Mouse (Mus musculus) midbrain, embryonic 11.5 days (tissue): ENCODE results near the gene Snap25. TPM values are rescaled to one million over a fixed set of nuclear protein-coding genes. Genes with fewer than 3 reads are reported as not detected.

Experiments
- ATAC-seq: fragments of 200-750 bp; cut with Nextera tagmentation; 2 replicates; pipeline ENCODE4 v1.8.0; 2017; ENCODE audit warnings: moderate TSS enrichment, moderate library complexity; ENCODE audit not compliant: low FRiP score
- DNase-seq: peaks from one replicate; pipeline ENCODE4 v3.0.0; 2015; ENCODE audit warnings: low spot score; ENCODE audit errors: missing footprints
- H3K27ac ChIP-seq: fragments of 300-500 bp; sonication (generic); 2 replicates; pipeline ENCODE4 v1.5.1; 2014; ENCODE audit warnings: low read depth, low read length
- H3K27me3 ChIP-seq: fragments of 300-500 bp; sonication (generic); 2 replicates; pipeline ENCODE4 v1.6.1; 2014; ENCODE audit warnings: mild to moderate bottlenecking, low read length, moderate library complexity, mixed read lengths; ENCODE audit not compliant: control insufficient read depth, insufficient read depth
- H3K36me3 ChIP-seq: fragments of 300-500 bp; sonication (generic); 2 replicates; pipeline ENCODE4 v1.6.1; 2014; ENCODE audit warnings: mild to moderate bottlenecking, low read length, moderate library complexity, mixed read lengths; ENCODE audit not compliant: control insufficient read depth, insufficient read depth
- H3K4me1 ChIP-seq: fragments of 300-500 bp; sonication (generic); 2 replicates; pipeline ENCODE4 v1.6.1; 2014; ENCODE audit warnings: low read length; ENCODE audit not compliant: control insufficient read depth, insufficient read depth
- H3K4me2 ChIP-seq: fragments of 300-500 bp; sonication (generic); 2 replicates; pipeline ENCODE4 v1.6.1; 2014; ENCODE audit warnings: mild to moderate bottlenecking, moderate library complexity
- H3K4me3 ChIP-seq: fragments of 300-500 bp; sonication (generic); 2 replicates; pipeline ENCODE4 v1.5.1; 2014; ENCODE audit warnings: low read depth, low read length
- H3K9ac ChIP-seq: fragments of 300-500 bp; sonication (generic); 2 replicates; pipeline ENCODE4 v1.6.1; 2014; ENCODE audit warnings: low read length
- H3K9me3 ChIP-seq: fragments of 300-500 bp; sonication (generic); 2 replicates; pipeline ENCODE4 v1.6.1; 2016; ENCODE audit warnings: low read length; ENCODE audit not compliant: control insufficient read depth
- WGBS: fragments of 180-500 bp; shearing (Covaris S2); extraction: QIAGEN DNeasy Blood & Tissue Kit; methylation state at CpG from one replicate; pipeline ENCODE4 v1.1.7; 2014; 5-methylcytosine and 5-hydroxymethylcytosine counted together
- polyA plus RNA-seq: library from polyadenylated mRNA; unstranded; fragments of >200 nt; fragmentation: Nextera tagmentation; extraction: Ambion mirVana; gene quantifications from 2 replicates; pipeline ENCODE4 v1.2.1, GENCODE M21; 2014

Snap25 gene
- polyA plus RNA-seq, 1 experiment from 2014 or later: 28.3 TPM

GRCm38 (mm10) chr2:136678321-136679161 lies 34.7 kb upstream of the Snap25 start:
- Histone ChIP-seq H3K4me1 (peaks cover 6% of the 10 kb centered on the region; the same call in 1 of the 2 replicates), H3K9me3 (no peaks in the 10 kb centered on the region), H3K36me3 (no peaks in the 10 kb centered on the region), H3K9ac (peak overlapping the region; percentile 69), H3K4me3 (peak overlapping the region; percentile 35), H3K27ac (peak overlapping the region; percentile 64), H3K4me2 (peak overlapping the region; percentile 89), H3K27me3 (peaks cover 2% of the 10 kb centered on the region; the same call in 1 of the 2 replicates)
- 3% methylated on average over 42 of the region's 44 CpGs for WGBS
- peak; percentile 82 for ATAC-seq
- peak; percentile 95 for DNase-seq

- Histone ChIP-seq H3K9me3 (no peaks in the 10 kb centered on the region), H3K4me3 (peak overlapping the region; percentile 35), H3K36me3 (no peaks in the 10 kb centered on the region), H3K27me3 (peaks cover 2% of the 10 kb centered on the region; the same call in 1 of the 2 replicates), H3K27ac (peak overlapping the region; percentile 64), H3K9ac (peak overlapping the region; percentile 69), H3K4me2 (peak overlapping the region; percentile 89), H3K4me1 (peaks cover 6% of the 10 kb centered on the region; the same call in 1 of the 2 replicates)
- WGBS: 1% methylated on average over 24 of the region's 24 CpGs
- DNase-seq: peak; percentile 93
- peak; percentile 92 for ATAC-seq
Measured at GRCm38 (mm10) chr2:136679280-136680221, 33.7 kb upstream of the Snap25 start.

- ATAC-seq: no peak
- peaks cover 6% of the 10 kb centered on the region; the same call in 1 of the 2 replicates for H3K4me1 ChIP-seq
- WGBS: 79% methylated on average over 11 of the region's 11 CpGs
Measured at GRCm38 (mm10) chr2:136682146-136682860, 30.9 kb upstream of the Snap25 start.

GRCm38 (mm10) chr2:136686195-136686594 lies 27.1 kb upstream of the Snap25 start:
- no peaks in the 10 kb centered on the region for H3K4me1 ChIP-seq
- no peak overlapping the region for H3K27ac ChIP-seq
- no peaks in the 10 kb centered on the region for H3K36me3 ChIP-seq
- H3K4me2 ChIP-seq: no peak overlapping the region
- H3K27me3 ChIP-seq: no peaks in the 10 kb centered on the region
- DNase-seq: no peak
- 83% methylated on average over 3 of the region's 3 CpGs for WGBS
- no peak overlapping the region for H3K9ac ChIP-seq
- H3K9me3 ChIP-seq: no peaks in the 10 kb centered on the region
- H3K4me3 ChIP-seq: no peak overlapping the region
- ATAC-seq: no peak

More at GRCm38 (mm10) chr2:136682146-136682860, 30.9 kb upstream of the Snap25 start:
- Histone ChIP-seq H3K4me2 (no peak overlapping the region), H3K9me3 (no peaks in the 10 kb centered on the region), H3K4me3 (no peak overlapping the region), H3K27ac (no peak overlapping the region), H3K36me3 (no peaks in the 10 kb centered on the region), H3K9ac (no peak overlapping the region), H3K27me3 (peaks cover 2% of the 10 kb centered on the region; the same call in 1 of the 2 replicates)
- no peak for DNase-seq

- DNase-seq: no peak
- 87% methylated on average over 4 of the region's 4 CpGs for WGBS
- H3K36me3 ChIP-seq: no peaks in the 10 kb centered on the region
- ATAC-seq: no peak
- no peaks in the 10 kb centered on the region for H3K27me3 ChIP-seq
- no peaks in the 10 kb centered on the region for H3K4me1 ChIP-seq
- H3K9me3 ChIP-seq: no peaks in the 10 kb centered on the region
- no peak overlapping the region for H3K4me3 ChIP-seq
- H3K4me2 ChIP-seq: no peak overlapping the region
- H3K27ac ChIP-seq: no peak overlapping the region
- no peak overlapping the region for H3K9ac ChIP-seq
Measured at GRCm38 (mm10) chr2:136687316-136687715, 25.9 kb upstream of the Snap25 start.

- H3K36me3 ChIP-seq: no peaks in the 10 kb centered on the region
- no peak overlapping the region for H3K4me2 ChIP-seq
- no peak overlapping the region for H3K9ac ChIP-seq
- no peak overlapping the region for H3K4me3 ChIP-seq
- no peaks in the 10 kb centered on the region for H3K4me1 ChIP-seq
- H3K9me3 ChIP-seq: no peaks in the 10 kb centered on the region
- DNase-seq (no peak), ATAC-seq (no peak)
- 87% methylated on average over 4 of the region's 4 CpGs for WGBS
- H3K27ac ChIP-seq: no peak overlapping the region
- no peaks in the 10 kb centered on the region for H3K27me3 ChIP-seq
Measured at GRCm38 (mm10) chr2:136689476-136689875, 23.8 kb upstream of the Snap25 start.

- Histone ChIP-seq H3K4me1 (no peaks in the 10 kb centered on the region), H3K27me3 (no peaks in the 10 kb centered on the region)
- 93% methylated on average over 1 of the region's 1 CpGs for WGBS
Measured at GRCm38 (mm10) chr2:136691681-136692080, 21.6 kb upstream of the Snap25 start.

DNA sequence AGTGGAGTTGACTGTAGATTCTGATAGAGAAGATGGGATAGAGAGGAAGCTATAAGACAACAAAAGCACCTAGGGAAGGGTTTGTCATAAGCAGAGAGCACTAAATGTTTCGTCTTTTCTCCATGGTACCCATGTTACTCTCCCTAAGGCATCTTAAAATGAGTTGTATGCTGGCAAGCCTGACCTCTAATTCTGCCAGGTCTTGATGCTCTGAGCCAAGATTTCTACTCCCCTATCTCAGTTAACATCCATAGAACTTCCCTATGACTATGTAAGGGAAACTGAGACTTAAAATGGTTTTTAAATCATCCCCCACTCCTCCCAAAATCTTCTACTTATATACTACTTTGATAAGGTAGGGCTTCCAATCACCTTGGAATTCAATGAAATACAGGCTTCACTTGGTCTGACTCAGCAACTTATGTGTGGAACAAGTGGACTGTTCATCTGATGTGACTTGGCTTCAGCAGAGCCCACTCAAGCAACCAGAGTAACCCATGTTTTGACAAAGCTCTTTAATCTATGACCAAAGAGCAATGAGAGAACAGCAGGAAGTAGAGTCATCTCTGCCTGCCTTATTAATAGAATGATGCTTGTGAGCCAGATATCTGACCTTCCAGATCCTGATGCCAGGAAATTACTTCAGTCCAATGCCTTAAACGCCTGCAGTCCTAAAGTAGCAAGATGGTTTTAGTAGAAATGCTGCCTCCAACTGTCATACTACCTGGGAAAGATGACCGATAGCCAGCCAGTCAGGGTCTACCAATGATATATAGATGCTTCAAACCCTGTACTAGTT lies 13.6 kb upstream of the Snap25 start:
- Histone ChIP-seq H3K27me3 (no peaks in the 10 kb centered on the region), H3K36me3 (no peaks in the 10 kb centered on the region), H3K4me2 (no peak overlapping the region), H3K27ac (no peak overlapping the region), H3K9ac (no peak overlapping the region), H3K9me3 (no peaks in the 10 kb centered on the region), H3K4me3 (no peak overlapping the region), H3K4me1 (no peaks in the 10 kb centered on the region)
- no peak for DNase-seq
- ATAC-seq: no peak
- 87% methylated on average over 3 of the region's 3 CpGs for WGBS

More at GRCm38 (mm10) chr2:136691681-136692080, 21.6 kb upstream of the Snap25 start:
- H3K9ac ChIP-seq: no peak overlapping the region
- H3K27ac ChIP-seq: no peak overlapping the region
- H3K36me3 ChIP-seq: no peaks in the 10 kb centered on the region
- no peak overlapping the region for H3K4me2 ChIP-seq
- H3K4me3 ChIP-seq: no peak overlapping the region
- H3K9me3 ChIP-seq: no peaks in the 10 kb centered on the region
- no peak for ATAC-seq
- DNase-seq: no peak
